Mouse (Mus musculus) heart, postnatal 0 days (tissue): ENCODE measurements around the gene Agbl4.

ENCODE experiments used
- CTCF ChIP-seq: IDR thresholded peaks from 2 replicates; pipeline ENCODE4 v1.5.1; 2016; ENCODE audit warnings: antibody characterized with exemption, control low read depth, low read depth
- EP300 ChIP-seq: IDR thresholded peaks from 2 replicates; pipeline ENCODE4 v1.6.1; 2016; ENCODE audit warnings: antibody characterized with exemption, low read depth

GRCm38 (mm10) chr4:111073738-111074497 is 676.5 kb downstream of the Agbl4 start:
- TF ChIP-seq CTCF (no peak), EP300 (no peak)
